Mouse (Mus musculus): ENCODE measurements at regions not wholly inside any gene's neighbourhood (a gene's known extent, or its start where the extent isn't known, plus 50 kb on each side); places are given as distances from the start of the nearest gene placed in this dataset.
A peak's percentile ranks its signal among the peaks of the same experiment; 100 is the strongest.

DNA sequence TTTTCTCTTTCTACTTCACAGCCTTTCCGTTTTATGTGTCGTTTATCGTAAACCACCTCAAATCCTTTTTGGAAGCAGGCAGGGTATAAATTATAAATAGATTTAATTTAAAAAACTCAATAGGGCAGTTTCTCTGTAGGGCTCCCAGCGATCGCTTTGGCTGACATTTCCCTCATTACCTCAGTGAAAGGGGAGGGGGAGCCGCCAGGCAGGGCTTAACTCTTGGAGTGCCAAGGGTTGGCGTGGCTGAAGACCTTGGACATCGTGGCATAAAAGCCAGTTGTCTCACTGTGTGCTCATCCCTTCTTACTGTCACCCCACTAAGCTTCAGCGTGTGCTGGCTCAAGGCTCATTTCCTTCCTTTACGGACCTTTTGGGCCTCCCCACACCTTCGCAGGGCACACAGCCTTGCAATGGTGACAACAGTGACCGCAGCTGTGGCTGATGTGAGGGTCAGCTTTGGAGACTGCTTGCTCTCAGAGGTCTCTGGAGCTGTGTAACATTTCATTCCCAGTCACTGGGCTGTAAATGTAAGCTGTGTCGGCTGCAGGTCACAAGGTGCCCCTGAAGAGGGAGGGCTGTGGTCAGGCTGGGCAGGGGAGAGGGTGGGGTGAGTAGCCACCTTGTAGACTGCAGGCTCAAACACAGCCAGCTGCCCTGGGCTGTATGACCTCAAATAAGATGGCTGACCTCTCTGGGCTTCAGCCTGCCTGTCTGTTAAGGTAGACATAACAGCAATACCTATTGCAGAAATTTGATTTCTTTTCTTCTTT is 81.6 kb upstream of the Stx16 start:
- no peak for DNase-seq (ENCODE audit: low read depth, low spot score)

DNA sequence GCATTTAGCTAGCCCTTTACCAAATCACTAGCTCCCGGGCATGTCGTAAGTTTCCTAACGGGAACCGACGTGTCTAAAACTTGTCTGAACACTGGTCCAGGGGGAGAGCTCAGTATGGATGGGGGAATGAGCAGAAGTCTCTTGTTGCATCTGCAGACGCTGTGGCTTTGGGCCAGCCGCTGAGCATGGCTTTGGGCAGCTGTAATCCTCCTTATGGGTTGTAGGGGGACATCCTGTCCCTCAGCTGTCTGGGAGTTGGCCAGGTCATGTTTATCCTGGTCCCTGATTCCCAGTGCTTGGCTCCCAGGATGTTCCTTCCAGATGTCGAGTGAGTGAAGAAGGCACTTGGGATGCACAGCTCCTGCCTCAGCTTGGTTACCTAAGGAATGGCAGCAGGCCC is 71.4 kb upstream of the Stx16 start:
- DNase-seq (ENCODE audit: low read depth, low spot score): no peak

DNA sequence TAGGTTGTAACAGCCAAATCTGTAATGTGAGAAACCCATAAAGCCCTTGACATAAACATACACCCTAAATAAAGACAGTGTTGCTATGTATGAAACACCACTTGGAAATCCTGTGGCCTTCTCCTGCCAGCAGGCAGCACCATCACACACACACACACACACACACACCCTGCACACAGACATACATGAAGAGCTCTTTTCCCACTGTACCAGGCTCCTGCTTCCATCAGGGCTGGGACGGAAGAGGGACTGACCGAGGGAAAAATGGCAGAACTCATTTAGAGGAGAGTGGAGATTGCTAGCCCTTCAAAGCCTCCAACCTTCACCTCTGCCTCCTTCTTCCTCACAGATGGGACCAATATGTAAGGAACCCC is 68.1 kb upstream of the Stx16 start:
- DNase-seq (ENCODE audit: low read depth, low spot score): no peak

DNA sequence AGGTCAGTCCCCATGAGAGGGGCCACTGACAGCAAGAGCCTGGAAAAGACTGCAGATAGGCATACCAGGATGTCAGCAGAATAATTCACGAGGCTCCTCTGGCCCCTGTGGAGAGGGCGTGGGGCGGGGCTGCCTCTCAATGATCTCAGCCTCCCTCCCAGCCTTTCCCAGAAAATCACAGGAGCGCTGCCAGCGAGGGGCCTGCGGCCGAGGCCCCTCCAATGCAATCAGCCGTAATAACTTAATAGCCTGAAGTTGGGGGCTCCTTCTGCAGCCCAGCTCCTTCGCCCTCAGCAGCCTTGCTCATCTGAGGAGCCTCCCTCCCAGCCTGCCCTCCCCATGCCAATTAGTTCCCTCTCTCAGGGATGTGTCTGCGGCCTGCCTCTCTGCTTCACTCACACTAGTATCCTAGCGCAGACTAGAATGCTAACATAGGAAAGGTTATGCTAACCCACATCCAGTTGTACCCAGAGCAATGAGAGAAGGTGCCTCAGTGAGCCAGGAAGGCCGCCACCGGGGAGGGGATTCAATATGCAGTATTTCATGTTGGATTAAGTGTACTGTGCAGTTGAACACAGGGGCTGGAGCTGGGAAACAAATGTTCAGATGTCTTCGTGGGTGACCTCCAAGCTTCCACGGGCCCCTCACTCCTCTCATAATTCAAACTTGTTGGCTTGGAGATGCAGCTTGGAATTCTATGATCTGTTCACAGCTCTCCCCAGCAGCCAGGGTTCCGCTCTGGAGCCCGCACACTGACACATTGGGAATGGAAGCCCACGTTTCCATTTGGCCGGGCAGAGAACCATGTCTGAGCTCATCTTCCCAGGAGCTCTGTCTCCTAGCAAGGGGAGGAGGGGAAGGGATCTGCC is 67.5 kb upstream of the Stx16 start:
- DNase-seq (ENCODE audit: low read depth, low spot score): peak; percentile 56

DNA sequence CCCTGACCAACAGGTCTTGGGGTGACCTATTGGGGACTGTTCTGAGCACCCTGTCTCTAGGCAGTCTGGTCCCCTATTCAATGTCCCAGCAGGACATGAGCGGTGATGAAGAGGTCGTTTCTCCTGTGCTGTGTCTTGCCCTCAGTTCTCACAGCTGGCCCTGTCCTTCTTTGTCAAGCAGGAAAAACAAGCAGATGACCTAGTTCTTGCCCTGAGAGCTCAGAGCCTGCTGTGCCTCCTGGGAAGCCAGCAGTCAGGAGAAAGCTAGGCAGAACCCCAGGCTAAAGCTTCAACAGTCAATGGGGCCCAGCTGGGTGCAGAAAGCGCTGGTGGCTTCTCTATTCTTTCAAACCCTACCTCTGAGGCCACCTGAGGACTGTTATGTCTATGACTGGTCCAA is 66.1 kb upstream of the Stx16 start:
- DNase-seq (ENCODE audit: low read depth, low spot score): no peak

DNA sequence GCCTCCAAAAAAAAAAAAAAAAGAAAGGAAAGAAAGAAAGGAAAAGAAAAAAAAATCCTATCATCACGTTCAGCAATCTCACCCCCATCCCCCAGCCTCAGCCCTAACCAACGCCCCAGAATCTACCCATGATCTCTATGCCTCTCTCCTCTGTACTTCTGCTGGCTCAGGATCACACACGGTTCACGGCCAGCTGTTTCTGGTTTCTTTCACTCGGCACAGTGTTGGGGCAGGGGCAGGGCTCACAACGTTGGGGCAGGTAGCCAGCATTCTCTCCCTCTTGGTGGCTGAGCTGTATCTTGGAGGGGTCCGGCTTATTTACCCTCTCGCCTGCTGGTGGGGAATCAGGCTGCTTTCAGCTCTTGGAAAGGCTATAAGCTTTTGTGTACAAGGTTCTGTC is 64.7 kb upstream of the Stx16 start:
- DNase-seq (ENCODE audit: low read depth, low spot score): no peak

DNA sequence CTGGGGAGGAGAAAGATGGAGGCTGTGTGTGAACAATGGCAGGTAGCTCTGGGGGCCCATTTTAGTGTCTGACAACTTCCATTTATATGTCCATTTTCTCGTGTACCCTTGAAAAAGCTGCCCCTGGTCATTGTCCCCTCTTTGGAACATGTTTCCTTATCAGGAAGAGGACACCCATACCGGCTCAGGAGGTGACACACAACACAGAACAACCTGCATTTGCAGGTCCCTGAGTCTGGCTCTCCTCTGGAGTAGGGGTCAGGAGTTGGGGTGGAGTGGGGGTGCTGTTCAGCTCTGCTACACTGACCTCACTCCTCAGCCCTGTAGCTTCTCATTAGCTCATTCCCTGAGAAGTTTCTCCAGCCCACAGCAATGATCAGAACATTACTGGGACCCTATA is 61.7 kb upstream of the Stx16 start:
- no peak for DNase-seq (ENCODE audit: low read depth, low spot score)

DNA sequence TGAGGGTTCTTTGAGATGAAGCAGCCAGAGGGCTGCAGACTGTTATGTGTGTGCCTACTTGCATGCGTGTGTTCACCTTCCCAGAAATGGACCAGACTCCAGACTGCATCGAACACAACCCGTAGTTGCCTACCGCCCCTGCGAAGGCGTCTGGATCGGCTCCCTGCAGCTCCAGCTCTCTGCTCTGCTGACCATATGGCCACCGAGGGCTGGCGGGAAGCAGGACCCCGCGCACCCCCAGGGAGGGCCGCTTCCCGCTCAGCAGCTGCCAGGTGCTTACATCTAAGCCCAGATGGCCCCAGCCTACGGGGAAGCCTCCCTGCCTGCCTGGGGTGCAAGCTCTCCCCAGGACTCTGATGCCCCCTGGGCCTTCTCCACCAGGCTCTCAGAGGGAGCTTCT is 60.8 kb upstream of the Stx16 start:
- DNase-seq (ENCODE audit: low read depth, low spot score): no peak

DNA sequence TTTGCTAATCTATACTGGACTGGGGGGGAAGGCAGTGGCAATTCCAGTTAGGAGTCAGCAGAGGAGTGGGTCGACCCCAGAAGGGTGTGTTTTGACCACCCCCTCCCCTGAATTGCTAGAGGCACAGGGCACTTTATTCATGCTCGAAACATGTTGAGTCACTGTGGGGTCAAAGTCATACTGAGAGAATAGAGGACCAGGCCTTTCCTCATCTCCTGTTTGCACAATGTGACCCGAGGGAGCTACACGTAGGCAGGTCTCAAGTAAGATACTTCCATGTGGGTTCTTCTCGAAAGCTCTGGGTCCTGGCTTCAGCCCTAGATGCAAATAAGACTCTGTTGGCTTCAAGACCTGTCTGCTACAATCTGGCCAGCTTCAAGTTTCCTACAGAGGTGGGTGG is 60.0 kb upstream of the Stx16 start:
- DNase-seq (ENCODE audit: low read depth, low spot score): no peak

DNA sequence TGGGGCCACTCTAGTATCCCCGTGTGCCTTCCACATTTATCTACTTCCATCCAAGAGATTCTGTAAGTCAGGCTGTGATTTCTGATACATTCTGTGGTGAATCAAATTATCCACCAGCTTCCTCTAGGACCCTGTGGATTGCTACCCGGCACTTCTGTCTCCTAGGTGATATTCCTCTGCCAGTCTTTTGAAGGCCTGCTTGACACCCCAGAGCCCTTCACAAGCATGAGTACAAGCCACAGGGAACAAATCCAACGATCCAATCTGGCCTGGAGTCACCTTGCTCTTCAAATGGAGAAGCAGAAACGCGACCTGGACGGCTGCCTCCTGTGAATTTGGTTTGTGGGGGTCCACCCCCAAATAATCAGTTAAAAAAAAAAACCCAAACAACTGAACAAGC is 59.1 kb upstream of the Stx16 start:
- DNase-seq (ENCODE audit: low read depth, low spot score): no peak

DNA sequence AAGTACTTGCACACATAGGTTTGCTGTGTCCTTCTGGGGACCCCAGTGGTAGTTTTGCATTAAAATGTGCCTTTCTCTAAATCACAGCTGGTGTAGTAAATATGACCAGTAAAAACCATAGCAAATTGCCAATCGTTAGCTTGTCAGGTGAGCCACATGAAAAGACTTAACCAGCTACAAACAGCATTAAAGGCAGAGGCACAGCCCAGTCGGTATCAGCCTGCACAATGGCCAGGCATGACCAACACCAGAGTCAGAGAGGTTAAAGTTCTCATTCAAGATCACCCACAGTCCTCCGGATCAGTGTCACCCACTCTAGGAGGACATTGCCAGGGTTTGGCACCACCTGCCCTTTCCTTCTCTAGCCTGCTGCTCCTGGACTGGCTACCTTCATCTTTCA is 58.5 kb upstream of the Stx16 start:
- DNase-seq (ENCODE audit: low read depth, low spot score): no peak

DNA sequence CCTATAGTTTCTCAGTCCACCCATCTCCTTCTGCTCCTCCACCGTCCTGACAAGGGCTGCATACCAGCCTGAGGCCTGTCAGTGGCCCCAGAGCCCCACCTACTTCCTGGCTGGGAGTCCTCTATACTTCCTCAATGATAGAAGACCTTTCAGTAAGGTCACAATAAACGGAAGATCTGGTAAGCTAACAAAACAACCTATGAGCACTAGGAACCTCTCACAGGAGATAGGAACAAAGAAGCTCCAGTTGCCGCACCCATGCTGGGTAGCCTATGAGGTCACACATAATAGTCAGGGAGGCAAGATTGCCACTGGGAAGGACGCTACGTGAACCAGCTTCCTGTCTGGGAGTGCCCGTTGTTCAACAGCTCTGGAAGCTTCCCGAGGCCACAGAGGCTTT is 58.1 kb upstream of the Stx16 start:
- peak; percentile 35 for DNase-seq (ENCODE audit: low read depth, low spot score)

DNA sequence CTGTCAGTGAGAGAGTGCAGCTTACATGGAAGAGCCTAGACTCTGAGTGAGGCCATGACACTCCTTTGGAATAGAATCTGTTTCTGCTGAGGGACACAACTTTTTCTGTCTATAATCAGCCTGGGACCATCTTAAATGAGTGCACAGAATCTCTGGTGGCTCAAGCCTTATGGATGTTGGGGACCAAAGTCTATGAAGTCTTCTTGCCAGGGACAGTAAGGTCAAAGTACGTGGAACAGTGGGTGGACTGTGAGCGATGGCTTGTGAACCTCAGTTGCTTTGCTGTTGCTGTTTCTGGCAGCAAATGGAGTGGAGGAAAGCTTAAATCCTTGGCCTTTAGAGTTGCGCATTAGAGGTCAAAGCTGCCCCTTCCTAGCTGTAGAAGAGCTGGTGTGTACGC is 57.1 kb upstream of the Stx16 start:
- DNase-seq (ENCODE audit: low read depth, low spot score): no peak

DNA sequence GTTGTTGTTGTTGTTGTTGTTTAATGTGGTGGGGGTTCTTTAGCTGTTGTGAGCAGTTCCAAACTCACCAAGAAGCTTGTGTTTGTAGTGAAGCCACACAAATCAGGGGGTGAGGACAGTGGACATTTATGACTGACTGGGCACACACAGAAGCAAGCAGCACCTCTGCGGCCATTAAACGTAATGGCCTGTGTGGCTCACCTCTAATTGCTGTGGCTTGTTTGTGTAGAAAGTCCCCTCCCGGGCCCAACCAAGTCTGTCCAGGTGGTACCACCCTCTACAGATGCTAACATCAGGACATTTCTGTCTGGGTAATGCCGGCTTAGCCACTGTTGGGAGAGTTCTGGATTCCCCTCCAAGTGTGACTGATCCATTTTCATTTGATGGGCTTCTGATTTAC is 56.1 kb upstream of the Stx16 start:
- DNase-seq (ENCODE audit: low read depth, low spot score): no peak

DNA sequence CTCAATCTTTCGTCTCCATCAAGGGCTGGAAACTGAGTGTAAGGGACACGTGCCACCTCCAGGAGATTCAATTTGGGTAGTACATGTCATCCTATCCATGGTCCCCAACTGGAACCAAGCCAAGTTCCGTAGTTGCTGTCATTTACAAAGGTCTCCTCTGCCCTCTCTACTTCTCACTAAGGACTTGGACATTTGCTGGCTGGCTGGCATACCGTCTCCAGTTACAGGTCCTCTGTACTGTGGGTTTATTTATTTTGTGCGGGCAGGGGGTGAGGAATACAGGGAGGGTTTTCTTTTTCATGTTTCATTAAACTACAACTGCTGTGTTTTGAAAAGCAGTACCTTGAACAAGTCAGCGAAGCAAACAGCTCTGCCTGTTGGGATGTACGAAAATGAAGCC is 55.7 kb upstream of the Stx16 start:
- DNase-seq (ENCODE audit: low read depth, low spot score): no peak

DNA sequence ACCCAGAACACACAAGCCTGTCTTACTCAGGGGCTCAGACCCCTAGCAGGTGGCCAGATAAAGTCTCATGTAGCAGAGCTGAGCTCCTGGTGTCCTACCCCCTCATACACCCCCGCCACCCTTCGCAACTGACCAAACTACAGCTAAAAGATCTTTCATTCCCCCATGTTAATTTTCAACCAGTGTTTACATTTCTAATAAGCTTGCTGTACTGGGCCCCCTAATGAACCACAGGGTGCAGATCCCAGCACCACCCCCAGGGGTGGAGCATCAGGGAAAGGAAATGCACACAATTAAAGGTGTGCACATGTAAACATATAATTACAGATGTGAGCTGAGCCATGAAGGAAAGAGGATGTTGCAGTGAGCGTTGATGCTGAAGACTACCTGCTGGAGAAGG is 54.6 kb upstream of the Stx16 start:
- no peak for DNase-seq (ENCODE audit: low read depth, low spot score)

DNA sequence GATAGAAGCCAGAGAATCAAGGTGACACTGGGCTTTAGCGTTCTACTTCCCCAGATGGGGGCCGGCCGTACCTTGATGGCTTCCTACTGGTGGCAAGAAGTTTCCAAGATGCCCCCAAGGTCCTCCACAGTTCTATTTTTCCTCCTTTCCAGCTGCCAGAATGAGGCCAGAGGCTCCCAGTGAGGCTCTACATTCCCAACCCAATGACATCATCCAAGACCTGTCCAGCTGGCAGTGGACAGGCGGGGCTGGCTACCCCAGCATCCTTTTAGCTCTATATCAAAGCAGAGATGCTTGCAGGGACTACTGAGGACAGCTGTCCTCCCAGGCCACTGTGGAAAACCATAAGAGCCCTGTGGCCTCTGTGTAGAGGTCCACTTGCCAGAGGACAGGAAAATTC is 53.8 kb upstream of the Stx16 start:
- DNase-seq (ENCODE audit: low read depth, low spot score): no peak

DNA sequence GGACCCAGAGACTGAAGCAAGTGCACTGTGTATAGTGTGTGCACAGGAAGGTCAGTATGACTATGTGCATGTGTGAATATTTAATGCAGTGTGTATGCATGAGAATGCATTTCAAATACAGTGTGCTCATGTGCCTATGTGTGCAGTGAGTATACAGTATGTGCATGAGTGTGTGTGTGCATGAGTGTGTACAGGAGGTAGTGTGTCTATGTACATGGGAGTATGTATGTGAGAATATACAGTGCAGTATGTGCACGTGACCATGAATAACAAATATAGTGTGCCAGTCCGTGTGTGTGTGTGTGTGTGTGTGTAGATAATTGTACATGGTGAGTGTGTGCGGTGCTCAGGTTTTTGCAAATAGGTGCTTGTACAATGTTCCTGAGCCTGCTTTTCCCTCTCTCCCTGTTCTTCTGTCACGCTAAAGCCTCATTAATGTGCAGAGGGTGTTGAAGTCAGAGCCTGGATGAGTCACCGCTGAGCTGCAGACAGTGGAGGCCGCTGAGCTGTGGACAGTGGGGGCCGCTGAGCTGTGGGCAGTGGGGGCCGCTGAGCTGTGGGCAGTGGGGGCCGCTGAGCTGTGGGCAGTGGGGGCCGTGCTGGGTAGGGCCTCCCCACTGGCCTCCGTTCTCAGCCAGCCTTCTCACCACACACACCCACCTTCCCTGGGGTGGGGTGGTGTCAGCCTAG is 50.8 kb upstream of the Stx16 start:
- DNase-seq (ENCODE audit: low read depth, low spot score): no peak
